Mouse (Mus musculus): ENCODE results near the gene Mpl. TPM values are rescaled to one million over a fixed set of nuclear protein-coding genes. Genes with fewer than 3 reads are reported as not detected.

Mpl gene
- polyA plus RNA-seq, 1 experiment from 2014 or later: 32.7 TPM

GRCm38 (mm10) chr4:118401421-118401820 is 55.9 kb downstream of the Mpl start:
- H3K4me1 ChIP-seq (replicated peaks; ENCODE audit: control insufficient read depth, insufficient read depth, low read length): no peaks in the 10 kb centered on the region; the same call in 1 of the 2 replicates
- no peaks in the 10 kb centered on the region for H3K27me3 ChIP-seq (replicated peaks; ENCODE audit: control insufficient read depth, insufficient read depth, low read length)
- no peak overlapping the region for H3K4me3 ChIP-seq (ENCODE audit: low read depth, low read length)
- H3K9ac ChIP-seq (ENCODE audit: low read depth, low read length): no peak overlapping the region
- no peak overlapping the region for H3K4me2 ChIP-seq
- H3K27ac ChIP-seq (ENCODE audit: low read depth, low read length): no peak overlapping the region
- H3K36me3 ChIP-seq (ENCODE audit: control insufficient read depth, insufficient read depth, low read length): peaks cover 46% of the 10 kb centered on the region
- H3K9me3 ChIP-seq (ENCODE audit: control insufficient read depth, low read length): no peaks in the 10 kb centered on the region
- ATAC-seq (replicated peaks; ENCODE audit: low FRiP score) (no peak), DNase-seq (ENCODE audit: low spot score) (no peak)
- 82% methylated on average over 3 of the region's 3 CpGs for WGBS

GRCm38 (mm10) chr4:118398400-118398799 is 58.9 kb downstream of the Mpl start:
- Histone ChIP-seq H3K9me3 (ENCODE audit: control insufficient read depth, low read length) (no peaks in the 10 kb centered on the region), H3K4me3 (ENCODE audit: low read depth, low read length) (no peak overlapping the region), H3K27ac (ENCODE audit: low read depth, low read length) (no peak overlapping the region), H3K4me1 (replicated peaks; ENCODE audit: control insufficient read depth, insufficient read depth, low read length) (no peaks in the 10 kb centered on the region; the same call in 1 of the 2 replicates), H3K9ac (ENCODE audit: low read depth, low read length) (no peak overlapping the region), H3K27me3 (replicated peaks; ENCODE audit: control insufficient read depth, insufficient read depth, low read length) (no peaks in the 10 kb centered on the region), H3K36me3 (ENCODE audit: control insufficient read depth, insufficient read depth, low read length) (peaks cover 49% of the 10 kb centered on the region), H3K4me2 (no peak overlapping the region)
- WGBS: 87% methylated on average over 6 of the region's 6 CpGs
- DNase-seq (ENCODE audit: low spot score) (no peak), ATAC-seq (replicated peaks; ENCODE audit: low FRiP score) (no peak)

- Histone ChIP-seq H3K4me2 (no peak overlapping the region), H3K4me1 (replicated peaks; ENCODE audit: control insufficient read depth, insufficient read depth, low read length) (no peaks in the 10 kb centered on the region), H3K27ac (ENCODE audit: low read depth, low read length) (no peak overlapping the region), H3K4me3 (ENCODE audit: low read depth, low read length) (no peak overlapping the region), H3K9me3 (ENCODE audit: control insufficient read depth, low read length) (no peaks in the 10 kb centered on the region), H3K36me3 (ENCODE audit: control insufficient read depth, insufficient read depth, low read length) (peaks cover 52% of the 10 kb centered on the region), H3K9ac (ENCODE audit: low read depth, low read length) (no peak overlapping the region), H3K27me3 (replicated peaks; ENCODE audit: control insufficient read depth, insufficient read depth, low read length) (no peaks in the 10 kb centered on the region)
- ATAC-seq (replicated peaks; ENCODE audit: low FRiP score) (no peak), DNase-seq (ENCODE audit: low spot score) (no peak)
- 81% methylated on average over 3 of the region's 3 CpGs for whole genome bisulfite sequencing
Measured at GRCm38 (mm10) chr4:118396433-118396832, 60.9 kb downstream of the Mpl start.

- DNase-seq (ENCODE audit: low spot score) (no peak), ATAC-seq (replicated peaks; ENCODE audit: low FRiP score) (no peak)
- Histone ChIP-seq H3K4me3 (ENCODE audit: low read depth, low read length) (no peak overlapping the region), H3K9ac (ENCODE audit: low read depth, low read length) (no peak overlapping the region), H3K9me3 (ENCODE audit: control insufficient read depth, low read length) (no peaks in the 10 kb centered on the region), H3K36me3 (ENCODE audit: control insufficient read depth, insufficient read depth, low read length) (peaks cover 51% of the 10 kb centered on the region), H3K4me2 (no peak overlapping the region), H3K4me1 (replicated peaks; ENCODE audit: control insufficient read depth, insufficient read depth, low read length) (no peaks in the 10 kb centered on the region), H3K27me3 (replicated peaks; ENCODE audit: control insufficient read depth, insufficient read depth, low read length) (no peaks in the 10 kb centered on the region), H3K27ac (ENCODE audit: low read depth, low read length) (no peak overlapping the region)
- 84% methylated on average over 4 of the region's 4 CpGs for WGBS
Measured at GRCm38 (mm10) chr4:118395289-118395688, 62.0 kb downstream of the Mpl start.

GRCm38 (mm10) chr4:118394505-118394904 is 62.8 kb downstream of the Mpl start:
- ATAC-seq (replicated peaks; ENCODE audit: low FRiP score) (no peak), DNase-seq (ENCODE audit: low spot score) (no peak)
- Histone ChIP-seq H3K27me3 (replicated peaks; ENCODE audit: control insufficient read depth, insufficient read depth, low read length) (no peaks in the 10 kb centered on the region), H3K36me3 (ENCODE audit: control insufficient read depth, insufficient read depth, low read length) (peaks cover 52% of the 10 kb centered on the region), H3K4me1 (replicated peaks; ENCODE audit: control insufficient read depth, insufficient read depth, low read length) (no peaks in the 10 kb centered on the region), H3K4me2 (no peak overlapping the region), H3K4me3 (ENCODE audit: low read depth, low read length) (no peak overlapping the region), H3K9ac (ENCODE audit: low read depth, low read length) (no peak overlapping the region), H3K27ac (ENCODE audit: low read depth, low read length) (no peak overlapping the region), H3K9me3 (ENCODE audit: control insufficient read depth, low read length) (no peaks in the 10 kb centered on the region)
- 71% methylated on average over 6 of the region's 6 CpGs for WGBS

Other genes with a start within 250 kb of the Mpl start
- 29.1 and 29.2 TPM in 2 replicates for gene Ptprf, start 166.1 kb downstream of the Mpl start, polyA plus RNA-seq (2014; fragmentation: Nextera tagmentation; extraction: Ambion mirVana)
- gene Szt2, start 48.2 kb downstream of the Mpl start, polyA plus RNA-seq (2014; fragmentation: Nextera tagmentation; extraction: Ambion mirVana): 7.5 and 10.4 TPM in 2 replicates
- gene Med8, start 48.2 kb downstream of the Mpl start, polyA plus RNA-seq (2014; fragmentation: Nextera tagmentation; extraction: Ambion mirVana): 141 and 149 TPM in 2 replicates
- gene Elovl1, start 29.4 kb downstream of the Mpl start, polyA plus RNA-seq (2014; fragmentation: Nextera tagmentation; extraction: Ambion mirVana): 153 and 161 TPM in 2 replicates
- 315 and 340 TPM in 2 replicates for gene Cdc20, start 20.2 kb downstream of the Mpl start, polyA plus RNA-seq (2014; fragmentation: Nextera tagmentation; extraction: Ambion mirVana)
- 14.1 and 16.0 TPM in 2 replicates for gene Tie1, start 32.5 kb upstream of the Mpl start, polyA plus RNA-seq (2014; fragmentation: Nextera tagmentation; extraction: Ambion mirVana)
- gene 2610528J11Rik, start 69.5 kb upstream of the Mpl start, polyA plus RNA-seq (2014; fragmentation: Nextera tagmentation; extraction: Ambion mirVana): 4.8 and 6.1 TPM in 2 replicates
- 0.70 and 0.94 TPM in 2 replicates for gene Tmem125, start 86.5 kb upstream of the Mpl start, polyA plus RNA-seq (2014; fragmentation: Nextera tagmentation; extraction: Ambion mirVana)
- 0.82 and 0.86 TPM in 2 replicates for gene Cfap57, start 163.3 kb upstream of the Mpl start, polyA plus RNA-seq (2014; fragmentation: Nextera tagmentation; extraction: Ambion mirVana)
- gene Ebna1bp2, start 163.3 kb upstream of the Mpl start, polyA plus RNA-seq (2014; fragmentation: Nextera tagmentation; extraction: Ambion mirVana): 239 and 247 TPM in 2 replicates
- not detected in 2 replicates for gene Olfr62, start 201.4 kb upstream of the Mpl start, polyA plus RNA-seq (2014; fragmentation: Nextera tagmentation; extraction: Ambion mirVana)
- not detected in 2 replicates for gene Olfr1342, start 235.2 kb upstream of the Mpl start, polyA plus RNA-seq (2014; fragmentation: Nextera tagmentation; extraction: Ambion mirVana)
- not detected in 2 replicates for gene Olfr1341, start 246.0 kb upstream of the Mpl start, polyA plus RNA-seq (2014; fragmentation: Nextera tagmentation; extraction: Ambion mirVana)